Mouse (Mus musculus) thymus, postnatal 14 days (tissue): Measurements from ENCODE around the gene Golga7b.

Experiments used
- DNase-seq: peaks from one replicate; pipeline ENCODE4 v3.0.0; 2021

Golga7b gene

DNA sequence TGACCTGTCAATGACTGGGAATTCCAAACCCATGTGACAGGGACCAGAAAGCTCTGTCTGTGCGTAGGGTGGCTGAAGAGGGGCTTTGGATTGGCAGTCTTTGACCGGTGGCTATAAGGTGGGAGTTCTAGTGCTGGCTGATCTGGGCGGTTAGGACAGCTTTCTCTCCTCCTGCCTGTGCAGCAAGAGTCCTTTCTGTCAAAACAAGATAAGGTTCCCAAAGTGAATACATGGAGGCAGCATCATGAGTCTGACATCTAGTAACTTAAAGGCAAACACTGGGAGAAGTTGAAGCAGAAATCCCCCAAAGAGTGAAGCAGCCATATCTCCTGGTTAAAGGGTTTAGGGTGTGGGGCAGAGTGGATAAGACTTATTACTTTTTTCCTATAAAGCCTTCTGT lies at the start of gene Golga7b:
Golga7b (plus strand) TSS at position 56 of the 400 bp plus-strand sequence.
- no peak for DNase-seq

GRCm38 (mm10) chr19:42198026-42198425 lies 49.3 kb upstream of the Golga7b start:
- DNase-seq = no peak

DNA sequence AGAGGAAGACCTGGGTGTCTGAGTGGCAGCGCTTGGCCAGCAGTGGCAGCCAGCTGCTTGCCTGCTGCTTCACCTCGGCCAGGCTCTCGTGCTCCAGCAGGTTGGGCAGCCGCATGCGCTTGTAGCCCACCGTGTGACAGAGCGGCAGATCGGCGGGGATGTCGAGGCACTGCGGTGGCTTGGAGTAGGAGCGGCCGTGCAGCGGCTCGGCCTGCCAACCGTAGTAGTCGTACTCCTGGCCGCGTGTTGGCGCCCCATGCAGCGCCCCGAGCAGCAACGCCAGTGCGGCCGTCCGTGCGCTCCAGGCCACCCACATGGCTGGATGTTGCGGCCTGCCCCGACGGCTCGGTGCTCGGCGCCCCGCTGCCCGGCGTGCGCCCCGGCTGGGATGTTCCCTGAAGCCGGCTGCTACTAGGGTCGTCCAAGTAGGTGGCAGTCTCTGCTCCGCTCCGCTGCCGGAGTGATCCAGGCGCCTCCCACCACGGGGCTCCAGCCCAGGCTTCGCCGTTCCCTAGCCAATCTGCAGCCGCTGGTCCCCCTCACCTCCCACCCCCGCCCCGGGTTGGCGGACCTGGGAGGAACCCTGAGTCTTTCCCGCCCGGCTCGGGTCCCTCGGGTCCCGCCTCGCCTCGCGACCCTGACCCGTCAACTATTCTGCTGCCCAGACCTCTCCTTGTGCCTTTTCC lies 45.5 kb upstream of the Golga7b start, which contains the start of gene Sfrp5:
Sfrp5 (minus strand) TSS at position 557 of the 686 bp plus-strand sequence.
- no peak for DNase-seq

- no peak for DNase-seq
These were observed 44.9 kb upstream of the Golga7b start for GRCm38 (mm10) chr19:42202467-42202866.

- no peak for DNase-seq
These were observed 43.1 kb upstream of the Golga7b start for GRCm38 (mm10) chr19:42204306-42204705.

DNA sequence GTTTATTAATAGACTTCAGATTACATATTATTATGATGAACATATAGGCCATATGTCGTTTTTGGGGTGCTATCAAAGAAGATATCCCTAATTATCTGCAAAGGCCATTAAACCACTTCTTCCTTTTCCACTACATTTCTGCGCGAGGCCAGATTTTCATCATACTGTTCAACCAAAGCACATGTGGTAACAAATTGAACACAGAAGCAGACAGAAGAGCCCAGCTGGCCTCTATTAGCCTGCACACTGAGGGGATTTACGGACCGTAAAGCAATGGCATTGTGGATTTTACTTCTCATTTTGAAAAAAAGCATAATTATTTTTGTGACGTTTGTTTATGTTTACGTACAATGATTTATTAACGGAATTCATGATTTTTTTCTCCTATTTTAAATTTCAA lies 42.2 kb upstream of the Golga7b start:
- no peak for DNase-seq

DNA sequence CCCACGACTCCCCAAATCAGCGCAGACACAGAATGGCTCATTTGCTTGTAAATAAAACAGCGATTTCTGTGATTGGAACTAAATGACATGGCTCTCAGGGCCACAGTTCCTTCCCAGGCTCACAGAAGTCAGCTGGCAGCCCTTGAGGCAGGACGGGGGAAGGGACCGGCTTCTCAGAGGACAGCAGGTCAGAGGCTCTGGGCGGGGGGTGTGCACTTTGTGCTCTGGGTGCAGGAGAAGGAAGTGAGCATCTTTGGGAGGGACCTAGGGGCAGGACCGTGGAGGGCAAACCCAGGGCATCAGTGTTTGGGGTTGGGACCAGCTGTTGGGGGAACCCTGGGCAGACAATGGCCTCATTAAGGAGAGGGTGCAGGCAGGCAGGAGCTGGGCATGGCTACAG lies 37.9 kb upstream of the Golga7b start:
- DNase-seq = no peak

- no peak for DNase-seq
These were observed 37.4 kb upstream of the Golga7b start for GRCm38 (mm10) chr19:42209976-42210375.

- DNase-seq = no peak
These were observed 35.4 kb upstream of the Golga7b start for GRCm38 (mm10) chr19:42211936-42212335.

- DNase-seq = no peak
These were observed 32.8 kb upstream of the Golga7b start for GRCm38 (mm10) chr19:42214601-42215000.

DNA sequence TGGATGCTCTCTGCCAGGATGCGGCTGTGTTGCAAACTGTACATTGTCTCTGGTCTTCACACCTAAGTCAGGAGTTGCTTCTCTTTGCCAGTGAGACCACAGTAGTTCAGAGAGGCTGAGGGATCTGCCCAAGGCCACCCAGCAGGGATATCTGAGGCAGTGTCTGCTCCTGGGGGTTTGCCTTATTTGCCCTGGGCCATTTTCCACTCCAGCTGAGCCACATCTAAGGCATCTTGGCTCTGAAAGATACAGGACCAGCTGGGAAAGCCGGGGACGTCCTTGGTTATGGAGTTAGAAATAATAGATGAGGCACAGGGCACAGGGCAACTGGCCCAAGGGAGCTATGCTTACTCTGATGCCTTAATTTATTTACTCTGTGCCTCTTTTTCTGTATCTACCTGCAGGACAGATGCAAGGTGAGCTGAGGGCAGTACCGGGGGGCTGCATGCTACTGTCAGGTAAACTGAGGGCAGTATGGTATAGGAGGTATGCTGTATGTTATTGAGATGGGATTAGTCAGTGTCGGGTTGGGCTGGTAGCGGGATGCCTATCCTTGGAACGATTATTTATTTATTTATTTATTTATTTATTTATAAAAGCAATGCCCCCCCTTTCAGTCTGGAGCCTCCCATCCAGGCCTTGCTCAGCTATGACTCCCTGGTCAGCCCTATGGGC lies 30.5 kb upstream of the Golga7b start:
- no peak for DNase-seq

- DNase-seq = peak; percentile 17
These were observed 30.0 kb upstream of the Golga7b start for GRCm38 (mm10) chr19:42217374-42217763.

DNA sequence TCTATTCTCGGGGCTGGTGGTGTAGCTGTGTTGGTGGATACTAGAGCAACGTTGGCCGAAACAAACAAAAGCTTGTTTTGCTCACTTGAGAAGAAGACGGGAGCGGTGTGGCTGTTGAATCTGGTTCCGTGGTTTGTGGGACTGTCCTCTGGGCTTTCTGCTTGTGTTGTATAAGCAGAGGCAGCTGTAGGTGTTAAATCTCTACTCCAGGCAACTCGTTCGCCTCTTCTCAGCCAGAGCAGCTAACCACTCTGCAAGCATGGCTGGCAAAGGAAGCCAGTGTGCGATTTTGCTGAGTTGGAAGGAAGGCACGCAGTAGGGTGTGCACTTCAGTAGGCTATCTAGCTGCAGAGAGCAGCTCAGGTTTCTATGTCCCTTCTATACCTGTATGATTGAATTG lies 20.9 kb upstream of the Golga7b start:
- DNase-seq = no peak

DNA sequence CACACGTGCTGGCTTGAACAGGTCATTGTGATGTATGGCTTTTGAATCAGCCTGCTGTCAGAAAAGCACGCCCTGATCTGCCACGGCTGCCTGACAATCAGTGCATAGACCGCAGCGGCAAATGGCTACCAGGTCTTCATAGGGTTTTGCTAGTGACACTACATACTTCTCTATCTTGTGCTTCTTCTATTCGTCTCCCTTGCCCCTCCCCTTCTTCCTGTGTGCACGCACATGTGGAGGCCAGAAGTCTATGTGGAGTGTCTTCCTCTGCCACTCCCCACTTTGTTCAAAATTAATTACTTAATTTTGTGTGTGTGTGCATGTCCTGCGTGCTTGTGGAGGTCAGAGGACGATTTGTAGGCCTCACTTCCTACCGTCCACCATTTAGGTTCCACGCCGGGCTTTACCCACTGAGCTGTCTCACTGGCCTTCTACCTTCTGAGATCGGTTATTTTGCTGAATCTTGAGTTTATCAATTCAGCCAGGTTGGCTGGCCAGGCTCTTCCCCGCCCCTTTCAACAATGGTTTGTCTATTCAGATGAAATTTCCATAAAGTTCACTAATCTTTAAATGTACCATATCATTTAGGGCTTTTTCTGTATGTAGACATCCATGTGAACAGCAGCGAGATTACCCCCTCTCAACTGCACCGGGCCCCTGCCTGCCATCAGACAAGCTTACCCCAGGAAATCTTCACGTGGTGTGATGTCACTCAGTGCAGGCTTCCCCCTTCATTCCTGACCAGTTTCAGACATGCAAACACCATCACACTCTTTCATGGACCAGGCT lies 17.7 kb upstream of the Golga7b start:
- DNase-seq = no peak

- DNase-seq = no peak
These were observed 17.1 kb upstream of the Golga7b start for GRCm38 (mm10) chr19:42230288-42230568.

DNA sequence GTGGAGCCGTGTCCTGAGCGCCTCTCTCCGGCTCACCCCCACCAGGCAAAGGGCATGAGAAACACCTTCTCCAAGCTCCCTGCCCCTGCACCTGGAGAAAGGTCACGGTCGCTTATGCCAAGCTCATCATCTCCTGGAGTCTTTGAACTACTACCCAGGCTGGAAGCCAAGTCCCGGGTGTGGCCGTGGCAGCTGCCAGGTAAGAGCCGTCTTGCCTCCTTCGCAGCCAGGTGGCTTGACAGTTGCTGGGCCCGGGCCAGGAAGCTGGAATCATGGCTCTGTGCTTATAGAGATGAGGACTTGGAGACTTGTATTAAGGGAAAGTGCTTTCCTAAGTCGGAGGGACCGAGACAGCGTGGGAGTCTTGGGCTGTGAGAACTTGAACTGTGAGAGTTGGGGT lies 16.4 kb upstream of the Golga7b start:
- DNase-seq = no peak

DNA sequence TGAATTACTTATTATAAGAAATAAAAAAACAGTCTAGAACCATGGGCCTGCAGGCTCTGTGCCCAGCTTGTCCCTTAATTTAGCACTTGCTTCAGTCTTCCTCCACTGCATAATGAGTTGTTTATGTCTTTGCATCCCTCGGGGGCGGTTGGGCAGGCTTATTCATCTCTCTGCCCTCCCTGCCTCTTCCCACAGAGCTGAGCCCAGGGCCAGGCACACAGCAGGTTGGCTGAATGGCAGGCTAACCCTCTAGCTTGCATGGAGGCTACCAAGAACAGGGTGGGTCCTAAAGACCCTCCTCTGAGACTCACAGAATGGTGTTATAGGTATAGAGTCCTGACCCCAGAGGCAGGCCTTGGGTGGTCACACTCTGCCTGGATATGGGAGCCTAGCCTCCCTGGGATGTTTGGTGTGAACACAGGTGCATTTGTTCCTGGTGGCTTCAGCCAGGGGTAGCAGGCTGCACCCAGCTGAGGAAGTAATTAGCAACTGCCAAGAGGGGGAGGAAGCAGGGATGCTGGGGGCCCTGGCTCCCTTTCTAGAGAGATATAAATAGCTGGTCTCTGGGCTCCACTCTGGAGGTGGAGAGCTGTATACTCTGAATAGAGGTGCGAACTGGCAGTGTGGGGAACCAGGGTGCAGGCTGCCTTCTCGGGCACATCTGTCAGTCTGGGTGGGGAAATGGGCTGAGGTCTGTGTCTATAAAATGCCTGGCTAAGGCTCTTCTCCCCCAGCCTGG lies 9.6 kb upstream of the Golga7b start:
- no peak for DNase-seq

DNA sequence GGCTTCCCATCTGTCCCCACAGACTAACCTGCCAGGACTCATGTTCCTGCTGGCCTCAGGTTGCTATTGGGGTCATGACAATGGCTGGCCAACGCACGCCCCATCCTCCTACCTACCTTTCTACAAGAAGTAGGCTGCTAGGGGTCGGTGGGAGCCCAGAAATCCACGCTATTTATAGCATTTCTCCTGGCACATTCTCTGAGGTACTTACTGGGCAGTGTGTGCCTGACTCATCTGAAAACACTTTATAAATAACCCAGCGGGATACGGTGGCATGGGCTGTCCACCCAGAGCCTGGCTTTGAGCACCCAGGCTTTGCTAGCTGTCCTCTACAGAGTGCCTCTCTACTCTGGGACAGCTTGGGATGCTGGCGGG lies 9.0 kb upstream of the Golga7b start:
- no peak for DNase-seq

DNA sequence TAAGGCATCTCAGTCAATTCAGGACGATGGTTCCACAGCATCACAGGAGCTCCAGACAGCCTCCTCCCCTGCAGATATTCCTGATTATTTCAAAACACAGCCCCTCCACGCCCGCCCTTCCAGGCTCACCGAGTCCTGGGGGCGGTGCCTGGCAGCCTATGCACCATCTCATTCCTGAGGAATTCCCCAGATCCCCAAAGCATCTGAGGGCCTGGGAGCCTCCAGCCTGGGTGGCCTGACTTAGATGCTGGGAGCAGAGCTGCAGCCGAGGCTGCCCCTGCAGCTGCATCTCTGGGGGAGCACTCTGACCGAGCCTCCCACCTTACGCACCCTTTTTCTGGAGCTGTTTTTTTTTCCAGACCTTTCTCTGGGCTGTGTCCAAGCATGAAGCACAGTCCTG lies 6.5 kb upstream of the Golga7b start:
- DNase-seq = no peak

GRCm38 (mm10) chr19:42243401-42243800 lies 4.0 kb upstream of the Golga7b start:
- DNase-seq = no peak

DNA sequence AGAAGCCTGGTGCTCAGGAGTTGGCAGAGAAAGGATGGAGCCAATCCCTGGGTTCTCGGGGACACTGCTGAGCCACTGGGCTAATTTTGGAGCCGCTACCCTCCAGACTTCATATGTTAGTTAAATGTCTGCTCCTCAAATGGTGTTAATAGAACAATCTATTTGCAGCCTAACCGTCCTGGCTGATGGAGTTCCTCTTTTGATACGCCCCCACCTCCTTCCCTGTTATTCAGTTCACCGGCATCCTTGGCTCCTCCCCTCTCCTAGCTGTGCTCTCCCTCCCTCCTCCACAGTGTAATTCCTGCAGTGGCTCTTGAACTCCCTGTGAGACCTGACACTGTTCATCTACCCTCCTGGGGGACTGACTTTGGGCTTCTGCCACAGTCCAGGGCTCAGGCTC lies 748 bp upstream of the Golga7b start:
- no peak for DNase-seq

- no peak for DNase-seq
These were observed 2.9 kb downstream of the Golga7b start for GRCm38 (mm10) chr19:42249976-42250914.
